In the genomic region with DNA sequence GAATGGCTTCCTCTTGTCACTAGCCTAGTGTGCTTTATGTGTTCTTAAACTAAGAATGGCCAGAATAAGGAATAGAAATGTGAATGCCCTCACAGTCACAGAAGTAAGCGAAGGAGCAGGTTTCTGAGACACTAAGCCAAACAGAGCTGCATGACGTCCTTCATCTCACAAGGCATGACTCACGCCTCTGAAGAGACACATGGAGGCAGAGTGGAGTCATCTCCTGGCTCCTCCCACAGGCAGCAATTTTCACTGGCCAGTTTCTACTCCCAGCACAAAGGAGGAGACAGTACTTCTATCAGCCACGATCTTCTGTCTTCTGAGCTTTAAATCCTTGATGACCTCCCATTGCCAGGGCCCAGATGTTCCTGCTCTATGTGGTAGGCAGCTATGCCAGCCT, we compare ENCODE assay signal across 20 mouse cellular contexts.
DNase-seq lines count a peak whose midpoint lies in the region; ATAC-seq lines count a peak whose summit lies in the region.
"Had no signal": no experiment of that assay in that cellular context is flagged by ENCODE, and none has a peak within 500 bp of the region (broad histone marks: within the 10 kb centered on the region; RNA-seq: fewer than 3 reads in every experiment).

No protein-coding gene starts in this region.

- no peak overlapping the region for H3K4me2 ChIP-seq in intestine, embryonic 14.5 days (ENCODE audit: low read length)
- no peak overlapping the region for H3K4me2 ChIP-seq in intestine, embryonic 16.5 days (ENCODE audit: low read depth, low read length)
- H3K4me2 ChIP-seq: heart, embryonic 13.5 days; hindbrain, embryonic 15.5 days; liver, embryonic 11.5 days had no signal

- ATAC-seq in intestine, embryonic 14.5 days (replicated peaks; ENCODE audit: low FRiP score, low TSS enrichment, low read depth): 0 out of 2 replicates have a peak, but pooled peaks have one; percentile 47
- ATAC-seq in intestine, embryonic 16.5 days: no peak

- DNase-seq in adrenal gland, adult 2 months: peak; percentile 70
- DNase-seq in adrenal gland, postnatal 4 days (ENCODE audit: low spot score in 2 of 2): no peak
- no peak for DNase-seq in intestine, embryonic 14.5 days (ENCODE audit: low spot score)
- peak; percentile 60 for DNase-seq in MN1 (ENCODE audit: low spot score)
- DNase-seq in adrenal gland, postnatal 36 days: peak; percentile 64 to 69
- no peak for DNase-seq in thymus, postnatal 36 days
- DNase-seq in cerebellum, adult 11-12 months: no peak
- DNase-seq: cerebellum, adult 18-20 months; gastrocnemius, postnatal 10 days; heart, adult 18-20 months; heart, postnatal 36 days; kidney, adult 11 months; lung, adult 18-20 months; lung, postnatal 14 days; spleen, adult 18-20 months; thymus, adult 18-20 months had no signal

- H3K4me1 ChIP-seq in intestine, embryonic 14.5 days (replicated peaks; ENCODE audit: control insufficient read depth, insufficient read depth, low read length): no peaks in the 10 kb centered on the region
- no peaks in the 10 kb centered on the region for H3K4me1 ChIP-seq in intestine, embryonic 16.5 days (ENCODE audit: control insufficient read depth, insufficient read depth, low read length)
- H3K4me1 ChIP-seq: heart, embryonic 13.5 days; hindbrain, embryonic 15.5 days had no signal

- 39% methylated on average over 4 of the region's 4 CpGs for WGBS in intestine, embryonic 14.5 days
- WGBS in intestine, embryonic 16.5 days: 37% methylated on average over 4 of the region's 4 CpGs

- H3K27ac ChIP-seq in intestine, embryonic 14.5 days (ENCODE audit: low read depth): no peak overlapping the region
- no peak overlapping the region for H3K27ac ChIP-seq in intestine, embryonic 16.5 days (ENCODE audit: low read length)
- H3K27ac ChIP-seq: heart, embryonic 13.5 days; hindbrain, embryonic 15.5 days had no signal

- H3K9me3 ChIP-seq in intestine, embryonic 14.5 days (ENCODE audit: control insufficient read depth, low read length): no peaks in the 10 kb centered on the region
- no peaks in the 10 kb centered on the region for H3K9me3 ChIP-seq in intestine, embryonic 16.5 days (ENCODE audit: control insufficient read depth, low read length)
- H3K9me3 ChIP-seq: heart, embryonic 13.5 days; hindbrain, embryonic 15.5 days had no signal

- H3K9ac ChIP-seq in intestine, embryonic 14.5 days (ENCODE audit: low read length): no peak overlapping the region
- no peak overlapping the region for H3K9ac ChIP-seq in intestine, embryonic 16.5 days (ENCODE audit: low read depth, low read length)
- H3K9ac ChIP-seq: heart, embryonic 13.5 days; hindbrain, embryonic 15.5 days had no signal

- H3K27me3 ChIP-seq in intestine, embryonic 14.5 days (replicated peaks; ENCODE audit: control insufficient read depth, insufficient read depth, low read length): no peaks in the 10 kb centered on the region
- no peaks in the 10 kb centered on the region for H3K27me3 ChIP-seq in intestine, embryonic 16.5 days (replicated peaks; ENCODE audit: control insufficient read depth, insufficient read depth, low read length)
- H3K27me3 ChIP-seq: heart, embryonic 13.5 days; hindbrain, embryonic 15.5 days had no signal

- H3K4me3 ChIP-seq in intestine, embryonic 14.5 days (ENCODE audit: low read depth, low read length): no peak overlapping the region
- no peak overlapping the region for H3K4me3 ChIP-seq in intestine, embryonic 16.5 days (ENCODE audit: low read length)
- H3K4me3 ChIP-seq: heart, embryonic 13.5 days; hindbrain, embryonic 15.5 days had no signal

- H3K36me3 ChIP-seq in intestine, embryonic 14.5 days (ENCODE audit: control insufficient read depth, insufficient read depth, low read length): no peaks in the 10 kb centered on the region
- H3K36me3 ChIP-seq in intestine, embryonic 16.5 days (ENCODE audit: control insufficient read depth, insufficient read depth, low read length): no peaks in the 10 kb centered on the region
- H3K36me3 ChIP-seq: heart, embryonic 13.5 days; hindbrain, embryonic 15.5 days had no signal

Comparison
In these comparisons a context has a peak if more than half of its experiments do, and no peak if none do; other contexts are left out.
1. DNase-seq: peak in adrenal gland, adult 2 months (single experiment), MN1 (single experiment) and adrenal gland, postnatal 36 days (2 of 2); none in adrenal gland, postnatal 4 days (0 of 2), intestine, embryonic 14.5 days (single experiment), thymus, postnatal 36 days (0 of 2) and cerebellum, adult 11-12 months (single experiment).